Mouse (Mus musculus) gastrocnemius, postnatal 36 days (tissue): Measurements from ENCODE around the gene Gsta3. TPM values are rescaled to one million over a fixed set of nuclear protein-coding genes. Genes with fewer than 3 reads are reported as not detected.
A peak's percentile ranks its signal among the peaks of the same experiment; 100 is the strongest.
"Not testable (repeated sequence)": the region's sequence is repeated elsewhere in the genome, so short reads cannot be mapped to it uniquely, and the experiment has no call there.

ENCODE experiments used
- DNase-seq, 2 experiments: peaks; one replicate each; pipeline ENCODE4 v3.0.0; 2022
- intact Hi-C: fragments of 180-260 bp; cut with DNase I; formaldehyde crosslinking; loops from one replicate; pipeline ENCODE4 v1.15.1; 2025
- total RNA-seq, 2 experiments: library from RNA; stranded (reverse); gene quantifications; 2 replicates each; pipeline ENCODE4 v1.2.3; 2021

Gene Gsta3
- total RNA-seq, 2 experiments from 2014 or later = 0.37 TPM; not detected in 1

- intact Hi-C loops = no loop called here
- no peak for DNase-seq
Measured at GRCm38 (mm10) chr1:21252566-21253302, 12.3 kb downstream of the Gsta3 start.

GRCm38 (mm10) chr1:21253303-21253650 lies 12.9 kb downstream of the Gsta3 start:
- intact Hi-C loops = no loop called here
- DNase-seq = no peak

- intact Hi-C loops = no loop called here
- DNase-seq = no peak
Measured at GRCm38 (mm10) chr1:21253856-21254255, 13.5 kb downstream of the Gsta3 start.

GRCm38 (mm10) chr1:21255625-21256345 lies 15.4 kb downstream of the Gsta3 start:
- DNase-seq = no peak
- intact Hi-C loops = no loop called here

- intact Hi-C loops = no loop called here
Measured at GRCm38 (mm10) chr1:21256391-21256790, 16.0 kb downstream of the Gsta3 start.

GRCm38 (mm10) chr1:21256871-21257270 lies 16.5 kb downstream of the Gsta3 start:
- no peak for DNase-seq
- intact Hi-C loops = no loop called here

More at GRCm38 (mm10) chr1:21256391-21256790, 16.0 kb downstream of the Gsta3 start:
- DNase-seq = no peak

GRCm38 (mm10) chr1:21259981-21260380 lies 19.6 kb downstream of the Gsta3 start:
- intact Hi-C loops, DNase-seq: not testable (repeated sequence)

- DNase-seq = no peak
- intact Hi-C loops = no loop called here
Measured at GRCm38 (mm10) chr1:21262401-21262800, 22.0 kb downstream of the Gsta3 start.

- intact Hi-C loops = no loop called here
- DNase-seq = no peak
Measured at GRCm38 (mm10) chr1:21263986-21264385, 23.6 kb downstream of the Gsta3 start.

GRCm38 (mm10) chr1:21264747-21265146 lies 24.4 kb downstream of the Gsta3 start:
- DNase-seq = no peak
- intact Hi-C loops = no loop called here

GRCm38 (mm10) chr1:21266766-21267165 lies 26.4 kb downstream of the Gsta3 start:
- intact Hi-C loops = no loop called here
- DNase-seq = no peak

GRCm38 (mm10) chr1:21267466-21267865 lies 27.1 kb downstream of the Gsta3 start:
- DNase-seq, intact Hi-C loops: not testable (repeated sequence)

GRCm38 (mm10) chr1:21271343-21272055 lies 31.1 kb downstream of the Gsta3 start:
- intact Hi-C loops = loop anchor here (2.0 to 10.0 kb wide), 2 partner anchors 53 to 993 kb away; partner anchors contain the start of gene Tmem14a
- peak; percentile 73 for DNase-seq

GRCm38 (mm10) chr1:21272056-21272431 lies 31.7 kb downstream of the Gsta3 start:
- intact Hi-C loops = loop anchor here (10.0 kb wide), 1 partner anchor 993 kb away; no protein-coding TSS in a partner anchor

GRCm38 (mm10) chr1:21273091-21273490 lies 32.7 kb downstream of the Gsta3 start:
- intact Hi-C loops = loop anchor here (10.0 kb wide), 1 partner anchor 992 kb away; no protein-coding TSS in a partner anchor
- DNase-seq = no peak

More at GRCm38 (mm10) chr1:21272056-21272431, 31.7 kb downstream of the Gsta3 start:
- DNase-seq = no peak

GRCm38 (mm10) chr1:21274437-21275040 lies 34.1 kb downstream of the Gsta3 start:
- DNase-seq = no peak
- intact Hi-C loops = loop anchor here (5.0 to 10.0 kb wide), 2 partner anchors 67 to 990 kb away; no protein-coding TSS in a partner anchor

GRCm38 (mm10) chr1:21275366-21275765 lies 35.0 kb downstream of the Gsta3 start:
- intact Hi-C loops = loop anchor here (5.0 to 10.0 kb wide), 2 partner anchors 68 to 989 kb away; no protein-coding TSS in a partner anchor
- DNase-seq = not testable (repeated sequence)

- intact Hi-C loops = loop anchor here (5.0 to 10.0 kb wide), 2 partner anchors 69 to 989 kb away; no protein-coding TSS in a partner anchor
Measured at GRCm38 (mm10) chr1:21276158-21276557, 35.8 kb downstream of the Gsta3 start.

GRCm38 (mm10) chr1:21280306-21280705 lies 39.9 kb downstream of the Gsta3 start:
- intact Hi-C loops = no loop called here
- DNase-seq = no peak

More at GRCm38 (mm10) chr1:21276158-21276557, 35.8 kb downstream of the Gsta3 start:
- not testable (repeated sequence) for DNase-seq

GRCm38 (mm10) chr1:21284644-21285043 lies 44.3 kb downstream of the Gsta3 start:
- intact Hi-C loops, DNase-seq: not testable (repeated sequence)
